Mouse (Mus musculus): ENCODE measurements at regions not wholly inside any gene's neighbourhood (a gene's known extent, or its start where the extent isn't known, plus 50 kb on each side); places are given as distances from the start of the nearest gene placed in this dataset.
A peak's percentile ranks its signal among the peaks of the same experiment; 100 is the strongest.
"Not testable (repeated sequence)": the region's sequence is repeated elsewhere in the genome, so short reads cannot be mapped to it uniquely, and the experiment has no call there.

DNA sequence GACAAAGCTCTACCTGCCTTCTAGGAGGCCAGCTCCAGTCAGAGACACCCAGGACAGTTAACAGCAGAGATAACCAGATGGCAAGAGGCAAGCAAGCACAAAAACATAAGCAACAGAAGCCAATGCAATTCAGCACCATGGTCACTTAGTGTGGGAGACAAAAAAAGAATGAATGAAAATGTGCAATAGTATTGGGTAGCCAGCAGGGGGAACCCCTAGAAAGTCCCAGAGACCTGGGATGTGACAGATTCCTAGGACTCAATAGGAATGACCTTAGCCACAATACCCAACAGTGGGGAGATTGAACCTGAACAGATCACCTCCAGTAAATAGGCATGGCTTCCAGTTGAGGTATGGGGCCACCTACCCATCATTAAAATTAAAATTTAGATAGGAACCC lies 409.0 kb upstream of the St6gal2 start:
- peak; percentile 1 for DNase-seq (ENCODE audit: low read depth)

DNA sequence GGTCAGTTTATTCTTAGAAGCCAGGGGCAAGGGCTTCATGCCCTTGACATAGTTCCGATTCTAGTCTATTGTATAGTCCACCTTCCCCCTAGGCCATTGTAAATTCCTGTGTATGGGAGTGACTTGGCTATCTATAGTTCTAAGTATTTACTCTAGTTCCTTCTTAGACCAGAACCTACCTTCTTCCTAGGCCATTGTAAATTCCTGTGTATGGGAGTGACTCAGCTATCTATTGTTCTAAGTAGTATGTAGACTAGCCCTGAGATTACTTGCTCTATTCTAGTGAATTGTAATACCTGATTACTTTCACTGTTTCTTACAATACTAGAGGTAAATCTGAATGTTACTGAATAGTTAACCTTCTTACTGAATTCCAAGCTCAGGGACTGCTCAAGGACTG lies 405.0 kb upstream of the St6gal2 start:
- not testable (repeated sequence) for DNase-seq (ENCODE audit: low read depth)

DNA sequence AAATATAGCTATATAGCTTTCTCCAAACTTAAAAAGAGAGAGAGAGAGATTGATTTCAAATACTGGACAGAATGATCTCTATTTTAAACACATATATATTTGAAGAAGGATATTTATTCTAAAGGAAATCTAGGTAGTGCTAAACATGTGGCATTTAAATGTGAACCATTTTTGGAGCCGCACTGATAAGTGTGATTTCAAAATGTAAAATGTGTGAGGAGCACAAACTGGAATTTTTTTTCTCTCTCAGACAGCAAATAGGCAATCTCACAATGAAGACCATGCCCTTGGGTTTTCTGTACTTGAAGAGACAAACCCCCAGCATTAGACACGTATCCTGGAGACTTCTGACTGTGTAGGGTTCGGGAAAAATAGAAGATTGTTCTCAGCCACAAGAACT lies 376.8 kb upstream of the St6gal2 start:
- no peak for DNase-seq (ENCODE audit: low read depth)

GRCm38 (mm10) chr17:55083357-55084099 lies 361.7 kb upstream of the St6gal2 start:
- DNase-seq (ENCODE audit: low read depth) = no peak

DNA sequence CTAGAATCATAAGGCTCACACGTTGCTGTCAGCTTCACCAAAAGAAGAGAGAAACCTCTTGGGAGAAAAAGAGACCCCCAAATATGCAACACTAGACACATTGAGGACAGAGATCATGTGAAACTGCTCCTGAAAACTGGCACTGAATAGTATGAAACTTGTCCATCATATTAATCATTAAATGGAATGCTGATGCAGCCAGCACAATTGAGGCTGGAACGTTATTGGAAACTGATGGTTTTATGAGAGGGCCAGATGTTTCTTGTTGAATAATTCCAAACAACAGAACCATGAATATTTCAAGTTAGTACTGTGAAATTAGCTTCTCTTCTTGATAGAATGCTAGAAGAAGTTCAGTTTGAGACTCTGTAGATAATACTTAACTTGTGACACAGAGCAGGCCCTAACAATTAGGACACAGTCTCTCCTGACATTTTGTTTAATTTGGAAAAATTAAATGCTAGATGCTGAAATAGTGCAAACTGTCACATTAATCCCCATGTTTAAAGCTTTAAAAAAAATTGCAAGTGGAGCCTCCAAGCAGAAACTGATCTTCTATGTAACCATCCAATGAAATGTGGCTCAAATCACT lies 354.4 kb upstream of the St6gal2 start:
- DNase-seq (ENCODE audit: low read depth) = no peak

GRCm38 (mm10) chr17:55103470-55103869 lies 341.7 kb upstream of the St6gal2 start:
- no peak for DNase-seq (ENCODE audit: low read depth)

DNA sequence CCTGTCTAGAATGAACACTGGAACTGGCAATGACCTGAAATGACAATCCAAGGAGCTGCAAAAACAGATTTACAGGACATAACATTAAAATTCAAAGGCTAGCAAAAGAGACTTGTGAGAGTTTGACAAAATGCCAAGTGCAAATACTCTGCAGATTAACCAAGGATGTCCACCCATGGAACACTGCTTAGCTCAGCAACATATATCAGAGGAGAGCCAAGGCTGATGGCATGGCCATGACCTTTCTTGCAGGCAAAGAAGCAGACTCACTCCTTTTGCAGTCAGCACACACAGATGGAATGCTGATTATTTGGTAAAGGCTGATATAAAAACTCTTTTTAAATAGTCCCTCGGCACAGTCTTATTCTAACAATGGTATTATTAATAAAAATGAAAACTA lies 320.3 kb upstream of the St6gal2 start:
- DNase-seq (ENCODE audit: low read depth) = no peak

- DNase-seq (ENCODE audit: low read depth) = not testable (repeated sequence)
Observed at GRCm38 (mm10) chr17:55130100-55130499, 315.1 kb upstream of the St6gal2 start.
